Mouse (Mus musculus) limb, embryonic 11.5 days (tissue): Measurements from ENCODE around the gene Chdh. TPM values are rescaled to one million over a fixed set of nuclear protein-coding genes. Genes with fewer than 3 reads are reported as not detected.
A peak's percentile ranks its signal among the peaks of the same experiment; 100 is the strongest.

Experiments
- ATAC-seq: fragments of 200-750 bp; cut with Nextera tagmentation; 2 replicates; pipeline ENCODE4 v1.8.0; 2017; ENCODE audit warnings: low read depth; ENCODE audit not compliant: insufficient number of reproducible peaks, low FRiP score, low TSS enrichment
- DNase-seq: peaks from one replicate; pipeline ENCODE4 v3.0.0-alpha.2; 2015; ENCODE audit warnings: low spot score
- H3K27ac ChIP-seq: fragments of 300-500 bp; sonication (generic); replicated peaks from 2 replicates; pipeline ENCODE4 v1.5.1; 2014; ENCODE audit warnings: low read depth, mild to moderate bottlenecking, low read length
- H3K27me3 ChIP-seq: fragments of 300-500 bp; sonication (generic); 2 replicates; pipeline ENCODE4 v1.6.1; 2014; ENCODE audit warnings: mild to moderate bottlenecking, low read length, mixed read lengths; ENCODE audit not compliant: control insufficient read depth, insufficient read depth
- H3K36me3 ChIP-seq: fragments of 300-500 bp; sonication (generic); 2 replicates; pipeline ENCODE4 v1.6.1; 2014; ENCODE audit warnings: mild to moderate bottlenecking, low read length, moderate library complexity, mixed read lengths; ENCODE audit not compliant: control insufficient read depth, insufficient read depth
- H3K4me1 ChIP-seq: fragments of 300-500 bp; sonication (generic); 2 replicates; pipeline ENCODE4 v1.6.1; 2014; ENCODE audit warnings: low read length, mixed read lengths; ENCODE audit not compliant: control insufficient read depth, insufficient read depth
- H3K4me2 ChIP-seq: fragments of 300-500 bp; sonication (generic); 2 replicates; pipeline ENCODE4 v1.6.1; 2014; ENCODE audit warnings: low read depth, mild to moderate bottlenecking, moderate library complexity; ENCODE audit not compliant: severe bottlenecking
- H3K4me3 ChIP-seq: fragments of 300-500 bp; sonication (generic); 2 replicates; pipeline ENCODE4 v1.5.1; 2014; ENCODE audit warnings: low read depth, low read length
- H3K9ac ChIP-seq: fragments of 300-500 bp; sonication (generic); 2 replicates; pipeline ENCODE4 v1.6.1; 2014; ENCODE audit warnings: mild to moderate bottlenecking, low read length
- H3K9me3 ChIP-seq: fragments of 300-500 bp; sonication (generic); 2 replicates; pipeline ENCODE4 v1.6.1; 2016; ENCODE audit warnings: low read length; ENCODE audit not compliant: control insufficient read depth
- WGBS: fragments of 180-500 bp; shearing (Covaris S2); extraction: QIAGEN DNeasy Blood & Tissue Kit; methylation state at CpG from one replicate; pipeline ENCODE4 v1.1.7; 2014; 5-methylcytosine and 5-hydroxymethylcytosine counted together
- polyA plus RNA-seq: library from polyadenylated mRNA; unstranded; fragments of >200 nt; fragmentation: Nextera tagmentation; extraction: Ambion mirVana; gene quantifications from 2 replicates; pipeline ENCODE4 v1.2.1, GENCODE M21; 2014

Gene Chdh
- polyA plus RNA-seq, 1 experiment from 2014 or later = not detected

DNA sequence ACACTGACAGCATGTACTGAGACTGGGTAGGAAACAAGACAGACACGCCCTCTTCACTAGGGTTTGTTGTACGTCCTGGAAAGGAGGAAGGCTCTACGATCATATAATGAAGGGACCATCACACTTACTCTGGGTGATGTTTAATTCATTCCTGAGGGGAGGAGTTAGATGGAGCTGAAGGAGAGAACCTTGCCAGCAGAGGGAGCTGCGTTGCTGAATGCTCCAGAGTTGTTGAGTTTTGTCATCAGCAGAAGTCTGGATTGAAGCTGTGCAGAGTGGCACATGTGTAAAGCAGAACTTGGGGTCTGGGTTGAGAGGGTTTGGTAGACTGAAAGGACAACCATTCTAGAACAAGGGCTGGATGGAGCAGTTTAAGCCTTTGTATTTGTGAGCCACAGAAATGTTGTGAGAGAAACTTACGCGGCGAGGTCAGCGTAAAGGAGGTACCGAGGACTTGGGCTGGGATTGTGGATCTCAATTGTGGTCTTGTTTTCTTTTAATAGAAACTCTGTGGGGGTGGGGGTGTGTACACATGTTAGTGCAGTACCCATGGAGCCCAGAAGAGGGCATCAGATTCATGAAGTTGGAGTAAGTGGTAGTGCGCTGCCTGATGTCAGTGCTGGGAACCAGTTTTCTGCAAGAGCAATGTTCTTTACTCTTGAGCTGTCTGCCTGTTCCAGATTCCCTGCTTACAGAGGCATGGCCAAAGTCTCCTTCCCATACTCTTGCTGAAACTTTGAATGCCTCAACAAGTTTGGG lies 28.2 kb upstream of the Chdh start:
- whole genome bisulfite sequencing = 95% methylated on average over 10 of the region's 10 CpGs
- Histone ChIP-seq H3K4me2 (no peak overlapping the region), H3K4me1 (peaks cover 7% of the 10 kb centered on the region; the same call in 1 of the 2 replicates), H3K27ac (no peak overlapping the region), H3K9me3 (no peaks in the 10 kb centered on the region), H3K27me3 (no peaks in the 10 kb centered on the region), H3K9ac (no peak overlapping the region), H3K4me3 (no peak overlapping the region), H3K36me3 (peaks cover 22% of the 10 kb centered on the region)
- DNase-seq = peak; percentile 31
- ATAC-seq = no peak

DNA sequence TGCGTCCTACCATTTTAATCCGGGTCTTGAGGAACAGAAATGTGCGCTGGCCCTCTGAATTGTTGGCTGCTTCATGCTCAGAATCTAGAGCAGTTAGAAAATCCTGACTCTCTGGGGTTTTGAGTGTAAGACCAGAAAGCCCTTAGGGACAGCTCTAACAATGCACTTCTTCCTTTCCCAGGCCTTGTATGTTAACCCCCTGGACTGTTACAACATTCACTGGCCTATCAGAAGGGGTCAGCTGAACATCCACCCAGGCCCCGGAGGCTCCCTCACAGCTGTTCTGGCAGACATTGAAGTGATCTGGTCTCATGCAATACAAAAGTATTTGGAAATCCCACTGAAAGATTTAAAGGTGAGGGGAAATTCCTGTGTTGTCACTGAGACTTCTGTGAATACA lies 22.7 kb upstream of the Chdh start:
- H3K36me3 ChIP-seq = peaks cover 49% of the 10 kb centered on the region
- DNase-seq (no peak), ATAC-seq (no peak)
- H3K4me3 ChIP-seq = no peak overlapping the region
- no peaks in the 10 kb centered on the region for H3K9me3 ChIP-seq
- WGBS = 94% methylated on average over 4 of the region's 4 CpGs
- no peak overlapping the region for H3K9ac ChIP-seq
- no peaks in the 10 kb centered on the region for H3K4me1 ChIP-seq
- H3K27ac ChIP-seq = no peak overlapping the region
- H3K4me2 ChIP-seq = no peak overlapping the region
- H3K27me3 ChIP-seq = no peaks in the 10 kb centered on the region

DNA sequence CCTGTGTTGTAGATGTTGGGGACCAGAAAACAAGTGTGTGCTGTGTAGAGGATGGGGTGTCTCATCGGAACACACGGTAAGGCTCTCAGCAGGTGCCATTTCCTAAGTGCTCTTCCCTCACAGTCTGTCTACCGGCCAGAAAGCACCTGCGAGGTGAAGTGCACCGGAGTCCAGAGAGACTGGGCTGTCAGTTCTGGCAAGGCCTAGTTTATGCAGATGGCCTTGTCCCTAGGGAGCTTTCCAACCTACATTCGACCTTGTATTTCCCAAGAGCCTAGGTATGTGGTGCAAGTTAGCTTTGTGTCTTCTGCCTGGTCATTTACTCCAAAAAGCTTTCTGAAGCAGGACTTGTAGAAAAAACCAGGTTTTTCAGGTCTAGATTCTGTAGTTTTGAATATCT lies 21.5 kb upstream of the Chdh start:
- ATAC-seq (no peak), DNase-seq (no peak)
- peaks cover 56% of the 10 kb centered on the region for H3K36me3 ChIP-seq
- no peaks in the 10 kb centered on the region for H3K9me3 ChIP-seq
- 97% methylated on average over 6 of the region's 6 CpGs for WGBS
- H3K27ac ChIP-seq = no peak overlapping the region
- no peaks in the 10 kb centered on the region for H3K27me3 ChIP-seq
- H3K4me3 ChIP-seq = no peak overlapping the region
- H3K4me1 ChIP-seq = no peaks in the 10 kb centered on the region
- no peak overlapping the region for H3K4me2 ChIP-seq
- no peak overlapping the region for H3K9ac ChIP-seq

DNA sequence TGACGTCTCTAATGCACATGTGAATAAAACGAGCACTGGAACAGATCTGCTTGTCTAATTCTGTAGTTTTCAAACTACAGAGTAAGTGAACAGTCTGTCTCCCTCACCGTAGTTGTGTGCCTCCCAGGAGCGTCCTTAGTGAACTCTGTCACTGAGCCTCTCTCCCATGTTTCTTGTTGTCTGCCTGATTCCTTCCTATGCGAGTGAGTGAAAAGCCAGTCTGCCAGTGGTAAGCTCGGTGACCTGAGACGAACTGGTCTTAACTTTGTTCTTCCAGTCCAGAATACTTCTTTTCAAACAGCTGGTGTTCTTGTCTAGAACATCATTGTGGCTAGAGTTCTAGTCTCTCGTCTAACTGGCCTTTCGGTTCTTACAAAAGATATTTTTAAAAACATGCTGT lies 21.1 kb upstream of the Chdh start:
- Histone ChIP-seq H3K9ac (no peak overlapping the region), H3K4me1 (no peaks in the 10 kb centered on the region), H3K4me2 (no peak overlapping the region), H3K27ac (no peak overlapping the region), H3K27me3 (no peaks in the 10 kb centered on the region), H3K36me3 (peaks cover 56% of the 10 kb centered on the region), H3K9me3 (no peaks in the 10 kb centered on the region), H3K4me3 (no peak overlapping the region)
- no peak for ATAC-seq
- WGBS = 94% methylated on average over 9 of the region's 9 CpGs
- DNase-seq = no peak

DNA sequence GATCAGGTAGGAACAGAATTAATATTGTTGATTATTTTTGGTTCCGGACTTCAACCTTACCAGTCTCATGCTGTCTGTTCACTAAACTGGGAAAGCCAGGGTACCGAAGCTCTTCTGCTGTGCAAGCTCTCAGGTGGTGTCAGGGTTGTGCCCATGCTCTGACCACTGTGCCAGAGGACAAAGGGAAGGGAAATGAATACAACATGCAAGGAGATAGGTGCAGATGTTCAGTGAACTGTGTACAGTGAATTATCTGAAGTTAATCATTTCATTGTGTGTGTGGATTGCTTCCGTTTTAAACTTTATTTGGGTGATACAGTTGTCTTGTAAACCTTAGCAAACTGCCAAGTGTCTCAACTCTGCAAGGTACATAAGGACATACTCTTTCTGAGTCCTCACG lies 20.5 kb upstream of the Chdh start:
- Histone ChIP-seq H3K36me3 (peaks cover 56% of the 10 kb centered on the region), H3K27me3 (no peaks in the 10 kb centered on the region), H3K27ac (no peak overlapping the region), H3K4me2 (no peak overlapping the region; the same call in 1 of the 2 replicates), H3K9me3 (no peaks in the 10 kb centered on the region), H3K4me1 (no peaks in the 10 kb centered on the region), H3K4me3 (no peak overlapping the region), H3K9ac (no peak overlapping the region)
- WGBS = 93% methylated on average over 4 of the region's 4 CpGs
- DNase-seq (no peak), ATAC-seq (no peak)

DNA sequence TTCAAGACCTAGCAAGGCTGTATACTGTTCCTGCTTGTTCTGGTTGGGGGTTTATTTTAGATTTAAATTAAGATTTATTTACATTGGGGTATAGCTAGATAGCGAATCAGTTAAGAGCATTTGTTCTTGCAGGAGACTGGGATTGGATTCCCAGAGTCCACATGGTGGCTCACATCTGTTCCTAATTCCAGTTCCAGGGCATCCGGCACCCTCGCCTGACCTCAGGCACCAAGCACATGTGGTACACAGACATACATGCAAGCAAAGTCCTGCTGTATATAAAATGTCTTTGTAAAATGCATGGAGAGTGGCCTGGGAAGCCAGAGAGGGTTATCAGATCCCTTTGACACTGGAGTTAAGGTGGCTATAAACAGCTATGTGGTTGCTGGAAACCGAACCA lies 13.8 kb upstream of the Chdh start:
- H3K4me1 ChIP-seq = no peaks in the 10 kb centered on the region
- DNase-seq = peak; percentile 74
- H3K4me3 ChIP-seq = no peak overlapping the region
- H3K9ac ChIP-seq = no peak overlapping the region
- peaks cover 19% of the 10 kb centered on the region for H3K36me3 ChIP-seq
- no peak; the same call in 1 of the 2 replicates for ATAC-seq
- H3K27me3 ChIP-seq = no peaks in the 10 kb centered on the region
- no peak overlapping the region for H3K27ac ChIP-seq
- H3K9me3 ChIP-seq = no peaks in the 10 kb centered on the region
- whole genome bisulfite sequencing = 26% methylated on average over 4 of the region's 4 CpGs
- H3K4me2 ChIP-seq = no peak overlapping the region

DNA sequence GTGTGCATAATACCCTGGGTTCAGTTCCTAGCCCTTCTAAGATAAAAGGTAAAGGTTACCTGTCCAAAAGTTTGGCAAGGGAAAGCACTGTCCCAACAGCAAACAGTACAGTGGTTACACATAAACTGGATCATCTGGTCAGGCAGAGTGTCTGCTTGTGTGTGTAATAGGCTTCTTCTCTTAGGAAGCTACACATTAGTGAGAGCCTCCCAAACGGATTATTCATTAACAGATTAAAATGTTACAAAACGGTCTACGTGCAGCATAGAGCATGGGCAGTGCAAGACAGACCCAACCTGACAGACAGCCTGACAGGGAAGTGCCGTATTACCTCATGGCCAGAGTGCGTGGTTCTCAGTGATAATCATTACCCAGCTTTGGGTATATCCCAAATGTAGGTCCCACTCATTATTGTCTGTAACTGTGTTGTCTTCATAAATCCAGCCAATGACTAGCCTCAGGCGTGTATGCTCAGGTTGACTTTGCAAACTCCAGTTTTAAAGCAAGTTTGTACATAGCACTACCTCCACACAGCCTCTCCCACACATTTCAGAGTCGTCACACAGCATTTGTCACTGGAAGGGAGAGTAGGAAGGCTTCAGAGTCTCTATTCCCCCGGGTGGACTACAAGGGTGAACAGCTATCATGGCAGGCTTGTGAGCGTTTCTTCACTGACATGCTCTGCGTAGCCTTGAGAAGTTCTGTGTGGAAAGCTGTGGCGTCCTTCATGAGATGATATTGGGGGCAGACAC lies 12.6 kb upstream of the Chdh start:
- 92% methylated on average over 11 of the region's 11 CpGs for WGBS

DNA sequence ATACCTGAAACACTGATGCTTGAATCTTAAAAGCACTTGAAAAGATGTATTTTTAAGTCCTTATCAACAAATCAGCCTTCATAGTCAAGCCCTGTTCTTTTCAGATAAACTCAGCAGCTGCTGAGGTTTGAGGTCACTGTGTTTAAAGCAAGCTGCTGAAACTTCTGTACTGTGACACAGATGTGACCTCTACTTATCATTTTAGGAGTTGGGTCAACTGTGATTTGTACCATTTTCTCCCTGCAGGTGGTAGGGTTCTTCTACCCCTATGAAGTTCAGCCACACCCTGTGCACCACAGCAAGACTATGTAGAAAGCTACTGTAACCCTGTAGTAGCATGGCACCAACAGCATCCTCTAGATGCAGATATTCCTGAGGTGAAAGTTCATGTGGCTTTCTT lies 11.5 kb upstream of the Chdh start:
- Histone ChIP-seq H3K4me3 (no peak overlapping the region), H3K36me3 (peaks cover 11% of the 10 kb centered on the region), H3K9ac (no peak overlapping the region), H3K4me1 (no peaks in the 10 kb centered on the region), H3K27me3 (no peaks in the 10 kb centered on the region), H3K27ac (no peak overlapping the region), H3K4me2 (no peak overlapping the region), H3K9me3 (no peaks in the 10 kb centered on the region)
- ATAC-seq (no peak), DNase-seq (no peak)

More for the DNA sequence above, 12.6 kb upstream of the Chdh start:
- ATAC-seq (no peak), DNase-seq (no peak)
- no peak overlapping the region for H3K27ac ChIP-seq
- H3K4me3 ChIP-seq = no peak overlapping the region
- H3K9me3 ChIP-seq = no peaks in the 10 kb centered on the region
- H3K9ac ChIP-seq = no peak overlapping the region
- H3K4me2 ChIP-seq = no peak overlapping the region
- no peaks in the 10 kb centered on the region for H3K4me1 ChIP-seq
- no peaks in the 10 kb centered on the region for H3K27me3 ChIP-seq
- peaks cover 17% of the 10 kb centered on the region for H3K36me3 ChIP-seq
